Mouse (Mus musculus): ENCODE measurements at regions not wholly inside any gene's neighbourhood (a gene's known extent, or its start where the extent isn't known, plus 50 kb on each side); places are given as distances from the start of the nearest gene placed in this dataset.

DNA sequence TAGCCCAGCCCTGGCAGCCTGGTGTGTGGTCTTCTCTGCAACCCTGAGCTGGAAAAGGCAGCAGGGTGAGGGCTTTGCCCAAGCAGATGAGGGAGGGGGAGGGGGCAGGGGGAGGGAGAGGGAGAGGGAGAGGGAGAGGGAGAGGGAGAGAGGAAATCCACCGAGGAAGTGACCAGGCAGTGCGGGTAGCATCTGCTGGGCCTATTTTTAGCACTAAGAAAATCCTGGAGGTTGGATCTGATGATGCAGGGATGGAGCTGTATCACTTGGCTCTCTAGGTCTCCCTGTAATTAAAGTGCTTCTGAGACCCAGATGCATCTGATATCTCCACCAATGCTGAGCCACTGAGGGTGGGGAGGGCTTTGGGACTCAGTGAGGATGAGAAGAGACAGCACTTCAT lies 61.2 kb upstream of the Atxn1 start:
- TF ChIP-seq CTCF (IDR thresholded peaks at IDR 0.05; ENCODE audit: low read depth) (no peak), EP300 (IDR thresholded peaks at IDR 0.05; ENCODE audit: low read depth) (no peak)
